Mouse (Mus musculus) stomach, embryonic 16.5 days (tissue): ENCODE results near the gene Raf1. TPM values are rescaled to one million over a fixed set of nuclear protein-coding genes. Genes with fewer than 3 reads are reported as not detected.
"Not testable (repeated sequence)": the region's sequence is repeated elsewhere in the genome, so short reads cannot be mapped to it uniquely, and the experiment has no call there.

Experiments used
- ATAC-seq: fragments of 200-750 bp; cut with Nextera tagmentation; 2 replicates; pipeline ENCODE4 v1.8.0; 2017; ENCODE audit warnings: moderate number of reproducible peaks, moderate TSS enrichment; ENCODE audit not compliant: insufficient read depth, low FRiP score
- H3K27ac ChIP-seq: fragments of 300-500 bp; sonication (generic); 2 replicates; pipeline ENCODE4 v1.5.1; 2014; ENCODE audit warnings: low read length
- H3K27me3 ChIP-seq: fragments of 300-500 bp; sonication (generic); 2 replicates; pipeline ENCODE4 v1.6.1; 2014; ENCODE audit warnings: low read length, control low read depth, mixed read lengths; ENCODE audit not compliant: control insufficient read depth, insufficient read depth
- H3K36me3 ChIP-seq: fragments of 300-500 bp; sonication (generic); 2 replicates; pipeline ENCODE4 v1.6.1; 2014; ENCODE audit warnings: low read length; ENCODE audit not compliant: control insufficient read depth, insufficient read depth
- H3K4me1 ChIP-seq: fragments of 300-500 bp; sonication (generic); 2 replicates; pipeline ENCODE4 v1.6.1; 2014; ENCODE audit warnings: low read length, control low read depth, mixed read lengths; ENCODE audit not compliant: control insufficient read depth, insufficient read depth
- H3K4me2 ChIP-seq: fragments of 300-500 bp; sonication (generic); 2 replicates; pipeline ENCODE4 v1.6.1; 2014; ENCODE audit warnings: low read depth, low read length, mixed read lengths
- H3K4me3 ChIP-seq: fragments of 300-500 bp; sonication (generic); replicated peaks from 2 replicates; pipeline ENCODE4 v1.5.1; 2014; ENCODE audit warnings: mild to moderate bottlenecking, low read length
- H3K9ac ChIP-seq: fragments of 300-500 bp; sonication (generic); 2 replicates; pipeline ENCODE4 v1.6.1; 2014; ENCODE audit warnings: low read length
- H3K9me3 ChIP-seq: fragments of 300-500 bp; sonication (generic); replicated peaks from 2 replicates; pipeline ENCODE4 v1.6.1; 2016; ENCODE audit warnings: low read length, control low read depth; ENCODE audit not compliant: control insufficient read depth
- WGBS: fragments of 180-500 bp; shearing (Covaris S2); extraction: QIAGEN DNeasy Blood & Tissue Kit; methylation state at CpG from one replicate; pipeline ENCODE4 v1.1.7; 2014; 5-methylcytosine and 5-hydroxymethylcytosine counted together
- polyA plus RNA-seq: library from polyadenylated mRNA; unstranded; fragments of >200 nt; fragmentation: Nextera tagmentation; extraction: Ambion mirVana; gene quantifications from 2 replicates; pipeline ENCODE4 v1.2.1, GENCODE M21; 2015

Raf1 gene
- polyA plus RNA-seq, 1 experiment from 2014 or later = 76.9 TPM

DNA sequence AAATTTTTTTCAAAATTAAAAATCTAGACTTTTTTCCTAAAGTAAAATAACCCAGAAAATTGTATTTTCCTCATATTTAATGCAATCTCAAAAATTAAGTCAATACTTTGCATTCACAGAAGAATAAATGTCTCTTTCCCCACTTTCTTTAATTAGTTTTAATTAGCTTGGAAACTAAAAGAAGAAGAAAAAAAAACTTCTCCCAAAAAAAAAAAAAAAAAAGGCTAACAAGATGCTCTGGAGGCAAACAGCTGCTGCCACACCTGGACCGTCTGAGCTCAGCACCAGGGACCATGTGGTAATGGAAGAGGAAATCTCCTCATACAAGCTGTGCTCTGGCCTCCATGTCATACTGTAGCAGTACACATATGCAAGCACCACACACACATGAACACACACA is 33.1 kb downstream of the Raf1 start:
- H3K4me2 ChIP-seq = no peak overlapping the region
- no peak overlapping the region for H3K27ac ChIP-seq
- peaks cover 4% of the 10 kb centered on the region; the same call in 1 of the 2 replicates for H3K36me3 ChIP-seq
- H3K9ac ChIP-seq = no peak overlapping the region
- H3K4me1 ChIP-seq = peaks cover 4% of the 10 kb centered on the region
- H3K9me3 ChIP-seq = no peaks in the 10 kb centered on the region
- no peak for ATAC-seq
- WGBS = 49% methylated on average over 1 of the region's 1 CpGs
- H3K4me3 ChIP-seq = no peak overlapping the region
- H3K27me3 ChIP-seq = no peaks in the 10 kb centered on the region

DNA sequence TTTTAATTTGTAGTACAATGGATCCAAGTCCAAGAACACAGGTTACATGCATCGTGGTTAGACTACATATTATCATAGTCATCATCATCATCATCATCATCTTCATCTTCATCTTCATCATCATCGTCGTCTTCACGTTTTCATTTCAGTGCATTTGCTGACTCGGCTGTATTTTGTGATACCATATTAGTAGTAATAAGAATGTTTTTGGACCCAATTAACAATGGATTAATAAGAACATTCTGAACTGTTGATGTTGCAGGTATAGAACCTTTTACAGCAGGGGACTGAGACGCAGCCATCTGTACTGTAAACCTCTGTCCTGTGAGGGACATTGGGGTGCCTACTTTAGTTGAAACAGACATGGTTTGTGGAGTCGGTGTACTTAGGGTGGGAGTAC is 38.2 kb downstream of the Raf1 start:
- not testable (repeated sequence) for H3K27ac ChIP-seq, H3K9me3 ChIP-seq, H3K9ac ChIP-seq, H3K4me3 ChIP-seq, H3K4me2 ChIP-seq, H3K4me1 ChIP-seq, ATAC-seq, H3K27me3 ChIP-seq
- H3K36me3 ChIP-seq = peaks cover 16% of the 10 kb centered on the region; the same call in 1 of the 2 replicates
- WGBS = 90% methylated on average over 7 of the region's 7 CpGs

DNA sequence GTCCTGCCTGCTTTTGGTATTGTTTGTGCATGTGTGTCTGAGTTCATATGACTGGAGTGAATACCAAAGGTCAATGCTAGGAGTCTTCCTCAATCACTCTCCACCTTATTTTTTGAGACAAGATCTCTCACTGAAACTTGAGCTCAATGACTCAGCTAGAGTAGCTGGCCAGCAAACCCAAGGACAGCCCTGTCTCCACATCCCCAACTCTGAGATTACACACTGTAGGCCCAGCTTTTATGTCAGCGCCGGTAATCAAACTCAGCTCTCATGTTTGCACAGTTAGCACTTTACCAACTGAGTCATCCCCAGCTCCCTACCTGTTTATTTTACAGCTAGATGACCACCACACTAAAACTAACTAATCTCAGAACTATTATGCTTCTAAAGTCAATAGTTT is 42.4 kb downstream of the Raf1 start:
- no peak for ATAC-seq
- Histone ChIP-seq H3K27ac (no peak overlapping the region), H3K36me3 (peaks cover 23% of the 10 kb centered on the region; the same call in 1 of the 2 replicates), H3K9me3 (no peaks in the 10 kb centered on the region), H3K4me3 (no peak overlapping the region), H3K4me2 (no peak overlapping the region), H3K27me3 (no peaks in the 10 kb centered on the region), H3K9ac (no peak overlapping the region), H3K4me1 (no peaks in the 10 kb centered on the region)
- 67% methylated on average over 2 of the region's 2 CpGs for WGBS

DNA sequence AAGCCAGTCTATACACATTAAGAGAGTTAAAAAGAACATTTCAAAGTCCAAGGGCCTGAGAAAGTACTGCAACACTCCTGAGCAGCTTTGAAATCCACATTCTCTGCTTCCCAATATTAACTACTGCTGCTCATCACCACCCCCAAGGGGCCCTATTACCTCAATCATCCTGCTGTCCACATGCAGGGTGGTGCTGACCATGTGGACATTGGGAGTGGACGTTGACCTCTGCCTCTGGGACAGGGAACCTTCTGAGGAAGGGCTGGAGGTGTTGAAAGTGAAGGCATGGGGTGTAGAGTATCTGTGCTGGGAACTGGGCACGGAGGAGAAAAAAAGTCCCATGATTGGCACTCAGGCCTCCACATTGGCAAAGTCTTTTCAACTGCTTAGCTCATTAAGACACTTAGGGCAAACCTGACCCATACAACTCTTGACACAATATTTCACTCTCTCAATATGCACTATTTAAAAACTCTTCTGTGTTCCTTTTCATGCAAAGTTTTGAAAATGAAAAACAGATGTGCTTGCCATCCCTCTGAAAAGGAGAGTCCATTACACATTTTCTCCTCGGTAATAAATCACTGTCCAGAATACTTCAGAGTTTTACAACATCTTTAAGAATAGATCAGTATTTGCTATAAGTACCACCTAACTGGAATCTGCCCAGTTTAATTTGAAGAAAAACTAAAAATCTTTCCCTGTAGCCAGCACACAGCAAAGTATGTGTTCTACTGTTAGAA is 45.2 kb downstream of the Raf1 start:
- Histone ChIP-seq H3K4me3 (no peak overlapping the region), H3K4me2 (no peak overlapping the region), H3K9me3 (no peaks in the 10 kb centered on the region), H3K36me3 (peaks cover 12% of the 10 kb centered on the region; the same call in 1 of the 2 replicates), H3K27ac (no peak overlapping the region), H3K9ac (no peak overlapping the region), H3K27me3 (no peaks in the 10 kb centered on the region), H3K4me1 (no peaks in the 10 kb centered on the region)
- ATAC-seq = no peak
- WGBS = 85% methylated on average over 3 of the region's 3 CpGs

DNA sequence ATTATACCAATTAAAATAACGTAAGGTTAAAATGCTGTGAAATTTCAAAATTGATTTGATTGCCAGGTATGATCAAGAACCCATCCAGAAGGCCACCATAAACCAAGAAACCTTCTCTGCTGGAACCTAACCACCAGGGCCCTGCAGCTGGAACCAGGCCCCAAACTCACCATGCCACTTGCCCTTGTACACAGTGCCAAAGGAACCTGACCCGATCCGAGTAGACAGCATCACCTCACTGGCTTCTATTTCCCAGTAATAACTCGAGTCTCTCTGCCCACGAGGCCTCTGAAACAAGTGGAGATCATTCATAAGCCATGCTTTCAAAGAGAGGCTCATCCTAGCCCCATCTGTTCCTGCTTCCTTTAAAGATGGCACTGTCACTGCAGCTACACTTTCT is 50.3 kb downstream of the Raf1 start:
- WGBS = 93% methylated on average over 5 of the region's 5 CpGs
- Histone ChIP-seq H3K36me3 (peaks cover 7% of the 10 kb centered on the region; the same call in 1 of the 2 replicates), H3K27me3 (no peaks in the 10 kb centered on the region), H3K9ac (no peak overlapping the region), H3K4me2 (no peak overlapping the region), H3K27ac (no peak overlapping the region), H3K4me3 (no peak overlapping the region), H3K9me3 (no peaks in the 10 kb centered on the region), H3K4me1 (no peaks in the 10 kb centered on the region)
- no peak for ATAC-seq

DNA sequence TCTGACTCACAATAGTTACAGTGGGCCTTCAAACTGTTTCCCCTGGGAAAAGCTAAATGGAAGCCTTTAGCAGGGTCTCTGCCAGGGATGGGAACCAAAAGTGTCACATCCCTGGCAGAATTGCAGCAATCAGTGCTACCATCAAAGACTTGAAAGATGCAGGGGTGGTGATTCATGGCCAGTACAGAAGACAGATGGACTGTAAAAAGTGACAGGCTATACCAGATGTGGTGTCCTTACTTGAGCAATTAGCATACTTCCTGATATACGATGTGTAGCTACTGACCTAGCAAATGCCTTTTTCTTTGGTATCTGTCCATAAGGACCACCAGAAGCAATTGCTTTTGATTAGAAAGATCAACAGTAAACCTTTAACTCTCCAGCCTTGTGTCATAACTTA is 55.5 kb downstream of the Raf1 start:
- H3K4me3 ChIP-seq = no peak overlapping the region
- H3K4me2 ChIP-seq = no peak overlapping the region
- no peak overlapping the region for H3K9ac ChIP-seq
- no peaks in the 10 kb centered on the region for H3K9me3 ChIP-seq
- WGBS = 48% methylated on average over 1 of the region's 1 CpGs
- no peaks in the 10 kb centered on the region for H3K27me3 ChIP-seq
- no peak overlapping the region for H3K27ac ChIP-seq
- ATAC-seq = no peak
- H3K36me3 ChIP-seq = peaks cover 28% of the 10 kb centered on the region
- H3K4me1 ChIP-seq = no peaks in the 10 kb centered on the region

DNA sequence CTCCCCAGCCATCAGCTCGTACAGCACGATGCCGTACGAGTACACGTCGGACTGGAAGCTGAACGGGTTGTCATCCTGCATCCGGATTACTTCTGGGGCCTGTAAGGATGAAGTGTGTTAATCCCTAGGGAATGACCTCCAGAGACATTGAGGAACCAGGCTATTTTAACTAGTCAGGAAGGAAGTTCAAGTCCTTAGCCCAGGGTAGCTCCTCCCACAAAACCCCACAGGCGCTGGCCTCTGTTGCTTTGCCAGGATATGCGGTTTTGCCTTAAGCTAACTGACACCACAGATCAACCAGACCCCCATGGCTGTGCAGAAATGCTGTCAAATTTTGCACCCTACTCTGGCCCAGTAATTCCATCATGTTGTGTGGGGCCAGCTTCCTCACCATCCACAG is 56.6 kb downstream of the Raf1 start:
- Histone ChIP-seq H3K36me3 (peaks cover 28% of the 10 kb centered on the region), H3K4me2 (no peak overlapping the region), H3K4me3 (no peak overlapping the region), H3K9ac (no peak overlapping the region), H3K27me3 (no peaks in the 10 kb centered on the region), H3K27ac (no peak overlapping the region), H3K9me3 (no peaks in the 10 kb centered on the region), H3K4me1 (no peaks in the 10 kb centered on the region)
- 78% methylated on average over 10 of the region's 10 CpGs for WGBS
- no peak for ATAC-seq

DNA sequence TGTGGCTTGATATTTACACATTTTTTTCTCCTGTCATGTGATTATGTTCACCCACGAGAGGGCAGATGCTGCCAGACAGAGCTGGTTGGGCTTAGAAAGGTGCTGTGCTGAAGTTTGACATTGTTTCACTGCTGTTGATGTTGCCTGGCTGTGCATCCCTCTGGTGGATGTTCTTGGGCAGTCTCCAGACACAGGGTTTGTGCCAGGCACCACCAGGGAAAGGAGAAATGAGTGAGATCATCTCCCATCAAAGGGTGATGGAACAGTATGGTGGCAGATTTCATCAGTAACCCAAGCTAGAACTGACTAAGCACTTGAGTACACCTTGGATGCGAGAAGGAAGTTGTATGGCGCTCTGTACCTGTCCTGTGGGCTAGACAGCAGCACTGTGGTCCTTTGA is 60.5 kb downstream of the Raf1 start:
- Histone ChIP-seq H3K27me3 (no peaks in the 10 kb centered on the region), H3K4me1 (no peaks in the 10 kb centered on the region), H3K27ac (no peak overlapping the region), H3K9ac (no peak overlapping the region), H3K4me3 (no peak overlapping the region), H3K4me2 (no peak overlapping the region), H3K36me3 (peaks cover 28% of the 10 kb centered on the region), H3K9me3 (no peaks in the 10 kb centered on the region)
- 83% methylated on average over 3 of the region's 3 CpGs for WGBS
- ATAC-seq = no peak

DNA sequence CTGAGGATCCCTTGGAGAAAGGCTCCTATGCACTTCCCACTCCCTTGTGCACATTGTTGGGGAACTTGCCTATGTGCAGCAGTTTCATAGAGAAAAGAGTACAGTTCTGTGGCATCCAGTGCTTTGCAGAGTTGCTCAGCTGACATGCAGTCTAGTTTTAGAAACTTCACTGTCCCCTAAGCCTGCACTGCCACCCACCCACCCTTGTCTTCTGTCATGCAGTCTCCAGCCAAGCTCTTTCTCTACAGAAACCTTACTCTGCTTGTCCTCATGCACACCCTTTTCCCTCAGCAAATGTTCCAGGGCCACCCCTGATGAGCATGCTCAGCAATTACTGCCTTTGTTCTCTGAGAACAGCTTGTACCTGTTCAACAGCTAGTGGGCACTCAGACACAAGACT is 62.6 kb downstream of the Raf1 start:
- Histone ChIP-seq H3K9ac (no peak overlapping the region), H3K36me3 (peaks cover 12% of the 10 kb centered on the region), H3K4me2 (no peak overlapping the region), H3K4me3 (no peak overlapping the region), H3K9me3 (no peaks in the 10 kb centered on the region), H3K27ac (no peak overlapping the region), H3K4me1 (no peaks in the 10 kb centered on the region), H3K27me3 (no peaks in the 10 kb centered on the region)
- ATAC-seq = no peak
